Mouse (Mus musculus) E14TG2a.4 (cell line): Measurements from ENCODE around the gene Sec22b.

ENCODE experiments used
- H3K27me3 ChIP-seq: 2 replicates; pipeline ENCODE4 v1.6.1; 2014; ENCODE audit warnings: low read length, control low read depth; ENCODE audit not compliant: insufficient read depth
- H3K36me3 ChIP-seq: 2 replicates; pipeline ENCODE4 v1.6.1; 2014; ENCODE audit warnings: low read length, control low read depth; ENCODE audit not compliant: insufficient read depth
- H3K4me1 ChIP-seq: replicated peaks from 2 replicates; pipeline ENCODE4 v1.6.1; 2014; ENCODE audit warnings: low read depth, low read length, control low read depth
- H3K4me3 ChIP-seq: replicated peaks from 2 replicates; pipeline ENCODE4 v1.5.1; 2014; ENCODE audit warnings: mild to moderate bottlenecking, low read length
- H3K9me3 ChIP-seq: 2 replicates; pipeline ENCODE4 v1.6.1; 2014; ENCODE audit warnings: low read length, control low read depth
- CTCF ChIP-seq: conservative IDR thresholded peaks from 2 replicates; pipeline ENCODE4 v1.5.1; 2014; ENCODE audit warnings: low read length
- NANOG ChIP-seq: IDR thresholded peaks from 2 replicates; pipeline ENCODE4 v1.6.1; 2014; ENCODE audit warnings: borderline replicate concordance, low read length, mixed read lengths
- POU5F1 ChIP-seq: IDR thresholded peaks from 2 replicates; pipeline ENCODE4 v1.6.1; 2014; ENCODE audit warnings: low read length, borderline replicate concordance

Gene Sec22b

DNA sequence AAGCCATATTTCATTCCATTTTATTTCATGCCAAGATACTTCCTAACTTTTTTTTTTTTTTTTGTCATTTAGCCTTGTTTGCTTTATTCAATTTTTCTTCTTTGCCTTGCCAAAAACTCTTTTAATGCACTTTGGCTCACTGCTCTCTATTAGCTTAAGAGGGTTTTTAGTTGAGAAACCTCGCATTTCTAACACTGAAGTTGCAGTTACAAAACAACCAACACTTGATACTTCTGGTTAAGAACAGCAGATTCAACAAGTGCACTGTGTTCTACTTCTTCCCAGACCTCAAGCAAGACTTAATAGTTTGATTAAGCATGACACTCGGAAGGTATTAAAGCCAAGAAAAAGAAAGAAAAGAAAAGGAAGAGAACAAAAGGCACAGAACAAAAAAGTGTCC, 52.2 kb downstream of the Sec22b start:
- no peak overlapping the region for H3K4me3 ChIP-seq
- no peaks in the 10 kb centered on the region for H3K36me3 ChIP-seq
- H3K9me3 ChIP-seq = peaks cover 18% of the 10 kb centered on the region
- no peaks in the 10 kb centered on the region for H3K4me1 ChIP-seq
- no peaks in the 10 kb centered on the region for H3K27me3 ChIP-seq
- TF ChIP-seq NANOG = no peak
- no peak for TF ChIP-seq POU5F1
- TF ChIP-seq CTCF = no peak

GRCm38 (mm10) chr3:97956322-97956721, 55.3 kb downstream of the Sec22b start:
- Histone ChIP-seq H3K36me3 (no peaks in the 10 kb centered on the region), H3K27me3 (no peaks in the 10 kb centered on the region), H3K4me3 (no peak overlapping the region), H3K9me3 (peaks cover 18% of the 10 kb centered on the region), H3K4me1 (no peaks in the 10 kb centered on the region)
- no peak for TF ChIP-seq CTCF
- no peak for TF ChIP-seq NANOG
- no peak for TF ChIP-seq POU5F1

DNA sequence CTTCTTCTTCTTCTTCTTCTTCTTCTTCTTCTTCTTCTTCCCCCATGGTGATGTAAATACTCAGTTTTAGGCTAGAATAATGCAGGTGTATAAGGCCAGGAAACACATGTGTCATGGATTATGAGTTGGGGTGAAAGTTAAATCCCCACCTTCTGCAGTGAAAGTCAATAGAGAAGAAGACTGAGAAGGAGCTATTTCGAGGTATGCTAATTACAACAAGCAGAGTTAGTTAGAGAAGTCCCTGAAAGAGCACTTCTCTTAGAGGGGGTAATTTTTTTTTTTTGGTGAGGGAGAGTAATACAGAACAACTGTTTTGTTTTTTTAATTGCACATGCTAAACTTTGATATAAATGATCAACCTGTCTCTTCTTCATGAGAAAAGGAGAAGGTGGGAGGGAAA, 55.9 kb downstream of the Sec22b start:
- no peaks in the 10 kb centered on the region for H3K4me1 ChIP-seq
- H3K36me3 ChIP-seq = no peaks in the 10 kb centered on the region
- H3K27me3 ChIP-seq = no peaks in the 10 kb centered on the region
- H3K9me3 ChIP-seq = peaks cover 18% of the 10 kb centered on the region
- TF ChIP-seq NANOG (no peak), CTCF (no peak), POU5F1 (no peak)
- H3K4me3 ChIP-seq = no peak overlapping the region

- no peak for TF ChIP-seq NANOG
- no peak for TF ChIP-seq POU5F1
- no peak for TF ChIP-seq CTCF
- no peaks in the 10 kb centered on the region for H3K36me3 ChIP-seq
These were observed 60.0 kb downstream of the Sec22b start for GRCm38 (mm10) chr3:97960783-97961594.

GRCm38 (mm10) chr3:97961962-97962361, 61.0 kb downstream of the Sec22b start:
- H3K36me3 ChIP-seq = no peaks in the 10 kb centered on the region
- H3K27me3 ChIP-seq = no peaks in the 10 kb centered on the region
- TF ChIP-seq CTCF = no peak
- no peak for TF ChIP-seq NANOG
- TF ChIP-seq POU5F1 = no peak
- H3K4me1 ChIP-seq = no peaks in the 10 kb centered on the region
- no peak overlapping the region for H3K4me3 ChIP-seq
- no peaks in the 10 kb centered on the region for H3K9me3 ChIP-seq

More at GRCm38 (mm10) chr3:97960783-97961594, 60.0 kb downstream of the Sec22b start:
- H3K4me1 ChIP-seq = no peaks in the 10 kb centered on the region
- H3K27me3 ChIP-seq = no peaks in the 10 kb centered on the region
- H3K9me3 ChIP-seq = no peaks in the 10 kb centered on the region
- no peak overlapping the region for H3K4me3 ChIP-seq

GRCm38 (mm10) chr3:97964878-97965353, 63.9 kb downstream of the Sec22b start:
- no peaks in the 10 kb centered on the region for H3K4me1 ChIP-seq
- no peaks in the 10 kb centered on the region for H3K27me3 ChIP-seq
- H3K36me3 ChIP-seq = no peaks in the 10 kb centered on the region
- no peaks in the 10 kb centered on the region for H3K9me3 ChIP-seq
- no peak overlapping the region for H3K4me3 ChIP-seq
- TF ChIP-seq CTCF (no peak), POU5F1 (no peak), NANOG (no peak)

GRCm38 (mm10) chr3:97967627-97968026, 66.6 kb downstream of the Sec22b start:
- TF ChIP-seq POU5F1 (no peak), CTCF (no peak), NANOG (no peak)
- Histone ChIP-seq H3K4me3 (no peak overlapping the region), H3K4me1 (peaks cover 15% of the 10 kb centered on the region; the same call in 1 of the 2 replicates), H3K9me3 (no peaks in the 10 kb centered on the region), H3K36me3 (no peaks in the 10 kb centered on the region), H3K27me3 (peaks cover 16% of the 10 kb centered on the region; the same call in 1 of the 2 replicates)

GRCm38 (mm10) chr3:97968191-97968590, 67.2 kb downstream of the Sec22b start:
- H3K27me3 ChIP-seq = peaks cover 16% of the 10 kb centered on the region; the same call in 1 of the 2 replicates
- no peaks in the 10 kb centered on the region for H3K36me3 ChIP-seq
- no peak overlapping the region for H3K4me3 ChIP-seq
- no peaks in the 10 kb centered on the region for H3K9me3 ChIP-seq
- H3K4me1 ChIP-seq = peaks cover 15% of the 10 kb centered on the region; the same call in 1 of the 2 replicates
- no peak for TF ChIP-seq CTCF
